Mouse (Mus musculus) small intestine, adult 2 months (tissue): ENCODE data around the gene Cldn11.

Source experiments
- CTCF ChIP-seq: fragments of 200-500 bp; IDR thresholded peaks from 2 replicates; pipeline ENCODE4 v1.5.1; 2012; ENCODE audit warnings: low read depth, mild to moderate bottlenecking, control low read depth, inconsistent platforms, low read length, moderate library complexity, mixed read lengths; ENCODE audit not compliant: insufficient replicate concordance, insufficient read length; ENCODE audit errors: extremely low read depth
- POLR2A ChIP-seq: fragments of 200-500 bp; IDR thresholded peaks from 2 replicates; pipeline ENCODE4 v1.6.1; 2012; ENCODE audit warnings: low read depth, mild to moderate bottlenecking, control low read depth, inconsistent platforms, low read length, moderate library complexity

GRCm38 (mm10) chr3:31100026-31100425, 49.7 kb upstream of the Cldn11 start:
- TF ChIP-seq CTCF (no peak), POLR2A (no peak)
